Mouse (Mus musculus) myocyte (in vitro differentiated cells): ENCODE results near the gene Trip4.

ENCODE experiments used
- CEBPB ChIP-seq: IDR thresholded peaks from 2 replicates; pipeline ENCODE4 v1.6.1; 2011; ENCODE audit warnings: mild to moderate bottlenecking, moderate library complexity; ENCODE audit not compliant: poor library complexity, insufficient read depth, severe bottlenecking
- E2F4 ChIP-seq: IDR thresholded peaks from one replicate; pipeline ENCODE4 v1.6.1; 2011; ENCODE audit warnings: mild to moderate bottlenecking, control low read depth, moderate library complexity; ENCODE audit not compliant: insufficient read depth
- MAX ChIP-seq: IDR thresholded peaks from one replicate; pipeline ENCODE4 v1.6.1; 2011; ENCODE audit warnings: low read depth, mild to moderate bottlenecking, control low read depth
- MYOD1 ChIP-seq, 3 experiments: IDR thresholded peaks; one replicate each; pipeline ENCODE4 v1.6.1; 2011; ENCODE audit warnings: control low read depth in 2 of 3, low read depth in 2 of 3, mild to moderate bottlenecking in 2 of 3, moderate library complexity in 1 of 3; ENCODE audit not compliant: insufficient read length in 2 of 3, control insufficient read depth in 1 of 3
- POLR2A ChIP-seq: IDR thresholded peaks from one replicate; pipeline ENCODE4 v1.6.1; 2011; ENCODE audit warnings: low read depth, mild to moderate bottlenecking, control low read depth, moderate library complexity; ENCODE audit not compliant: insufficient read length
- REST ChIP-seq: IDR thresholded peaks from one replicate; pipeline ENCODE4 v1.6.1; 2011; ENCODE audit warnings: mild to moderate bottlenecking, control low read depth, moderate library complexity; ENCODE audit not compliant: insufficient read depth, insufficient read length
- TCF12 ChIP-seq: IDR thresholded peaks from one replicate; pipeline ENCODE4 v1.6.1; 2011; ENCODE audit warnings: mild to moderate bottlenecking, control low read depth; ENCODE audit not compliant: poor library complexity, insufficient read depth, severe bottlenecking
- USF1 ChIP-seq: IDR thresholded peaks from one replicate; pipeline ENCODE4 v1.6.1; 2011; ENCODE audit warnings: low read depth, mild to moderate bottlenecking, control low read depth, moderate library complexity

GRCm38 (mm10) chr9:65786885-65787787 lies 121.5 kb downstream of the Trip4 start:
- TF ChIP-seq TCF12, result no peak
- TF ChIP-seq E2F4, result no peak
- TF ChIP-seq MYOD1 (IDR thresholded peaks at IDR 0.05; ENCODE audit: control insufficient read depth in 1 of 3, insufficient read length in 2 of 3, low read depth in 2 of 3), result no peak
- no peak for TF ChIP-seq POLR2A
- TF ChIP-seq MAX, result no peak
- TF ChIP-seq CEBPB, result no peak
- no peak for TF ChIP-seq USF1
- no peak for TF ChIP-seq REST
